Mouse (Mus musculus): ENCODE data around the gene Tsr3. TPM values are rescaled to one million over a fixed set of nuclear protein-coding genes. Genes with fewer than 3 reads are reported as not detected.

Tsr3 gene
- total and polyA plus RNA-seq, 3 experiments = 38.7 to 42.3 (median 40.8) TPM

DNA sequence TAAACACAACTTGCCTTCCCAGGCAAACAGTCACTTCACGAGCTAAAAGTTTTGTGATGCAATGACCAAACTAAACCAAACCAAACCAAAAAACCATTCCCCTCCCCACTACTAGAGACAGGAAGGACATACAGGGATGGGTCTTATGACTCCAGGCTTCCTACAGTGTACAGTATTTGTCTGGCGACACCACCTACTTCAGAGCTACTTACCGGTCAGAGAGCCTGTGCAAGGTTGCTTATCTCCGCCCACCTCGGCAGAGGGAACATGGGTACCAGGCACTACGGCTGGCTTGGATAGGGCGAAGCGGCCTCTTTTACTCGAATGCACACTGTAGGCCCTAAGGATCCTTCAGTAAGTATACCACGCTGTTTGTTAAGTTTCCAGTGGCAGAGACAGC is 32.4 kb downstream of the Tsr3 start:
- H3K9me3 ChIP-seq (replicated peaks; ENCODE audit: low read length) = no peaks in the 10 kb centered on the region
- peak overlapping the region; percentile 89 for H3K4me2 ChIP-seq (ENCODE audit: insufficient read depth, low read depth, poor library complexity, severe bottlenecking)
- DNase-seq (ENCODE audit: extremely low read depth) = no peak
- H3K36me3 ChIP-seq (replicated peaks in 1 of 2; ENCODE audit: control insufficient read depth in 1 of 2, insufficient read depth in 1 of 2, low read length in 1 of 2) = peaks cover 26 to 41% of the 10 kb centered on the region in 2 experiments
- H3K27me3 ChIP-seq (replicated peaks) = peaks cover 6% of the 10 kb centered on the region
- H3K4me3 ChIP-seq (replicated peaks in 1 of 3; ENCODE audit: low read depth in 2 of 3, low read length in 2 of 3, poor library complexity in 1 of 3) = peak overlapping the region; percentile 98 to 100 (median 98)
- dilution Hi-C loops (cut with MboI; ENCODE audit: extremely low pct_ligation_motif_present, extremely low pct_unique_long_range_greater_than_20kb, low sequenced_read_pairs) = no loop called here
- H3K27ac ChIP-seq (ENCODE audit: insufficient read depth, low read depth) = peak overlapping the region; percentile 88
- H3K4me1 ChIP-seq (ENCODE audit: control insufficient read depth in 1 of 2, insufficient read depth in 2 of 2) = peaks cover 11 to 36% of the 10 kb centered on the region in 2 experiments
- peaks cover 59% of the 10 kb centered on the region for H3K79me2 ChIP-seq (replicated peaks; ENCODE audit: control insufficient read depth, extremely low read depth, insufficient read depth, poor library complexity, severe bottlenecking)
- peak overlapping the region; percentile 100 for H3K9ac ChIP-seq (ENCODE audit: insufficient read depth, low read depth)
- in situ Hi-C loops (cut with MboI; ENCODE audit: low pct_ligation_motif_present, low pct_unique_long_range_greater_than_20kb, low sequenced_read_pairs) = loop anchor here (5.0 to 10.0 kb wide), 2 partner anchors 35 to 88 kb away; partner anchors contain the start of genes BC003965 and Unkl
- TF ChIP-seq PAX5 (IDR thresholded peaks at IDR 0.05; ENCODE audit: low read length) (no peak), MXI1 (IDR thresholded peaks at IDR 0.05; ENCODE audit: low read depth, low read length) (peak; percentile 26; the same call in 1 of the 2 replicates), ETS1 (conservative IDR thresholded peaks at IDR 0.05; ENCODE audit: low read depth, low read length) (no peak), POLR2AphosphoS2 (IDR thresholded peaks at IDR 0.05; ENCODE audit: low read depth, low read length) (0 out of 2 replicates have a peak, but pooled peaks have one; percentile 14), UBTF (IDR thresholded peaks at IDR 0.05; ENCODE audit: low read depth, low read length) (no peak), TBP (conservative IDR thresholded peaks at IDR 0.05; ENCODE audit: low read depth, low read length) (no peak), USF1 (IDR thresholded peaks at IDR 0.05; ENCODE audit: low read depth, low read length) (no peak), SIN3A (IDR thresholded peaks at IDR 0.05; ENCODE audit: low read length) (peak; percentile 46; the same call in 1 of the 2 replicates), EP300 (IDR thresholded peaks at IDR 0.05; ENCODE audit: low read length) (no peak), RCOR1 (conservative IDR thresholded peaks at IDR 0.05; ENCODE audit: low read depth, low read length) (no peak), RAD21 (IDR thresholded peaks at IDR 0.05; ENCODE audit: low read depth, low read length) (no peak), CHD2 (IDR thresholded peaks at IDR 0.05; ENCODE audit: low read length) (no peak), IRF4 (IDR thresholded peaks at IDR 0.05; ENCODE audit: low read depth, low read length) (no peak)

DNA sequence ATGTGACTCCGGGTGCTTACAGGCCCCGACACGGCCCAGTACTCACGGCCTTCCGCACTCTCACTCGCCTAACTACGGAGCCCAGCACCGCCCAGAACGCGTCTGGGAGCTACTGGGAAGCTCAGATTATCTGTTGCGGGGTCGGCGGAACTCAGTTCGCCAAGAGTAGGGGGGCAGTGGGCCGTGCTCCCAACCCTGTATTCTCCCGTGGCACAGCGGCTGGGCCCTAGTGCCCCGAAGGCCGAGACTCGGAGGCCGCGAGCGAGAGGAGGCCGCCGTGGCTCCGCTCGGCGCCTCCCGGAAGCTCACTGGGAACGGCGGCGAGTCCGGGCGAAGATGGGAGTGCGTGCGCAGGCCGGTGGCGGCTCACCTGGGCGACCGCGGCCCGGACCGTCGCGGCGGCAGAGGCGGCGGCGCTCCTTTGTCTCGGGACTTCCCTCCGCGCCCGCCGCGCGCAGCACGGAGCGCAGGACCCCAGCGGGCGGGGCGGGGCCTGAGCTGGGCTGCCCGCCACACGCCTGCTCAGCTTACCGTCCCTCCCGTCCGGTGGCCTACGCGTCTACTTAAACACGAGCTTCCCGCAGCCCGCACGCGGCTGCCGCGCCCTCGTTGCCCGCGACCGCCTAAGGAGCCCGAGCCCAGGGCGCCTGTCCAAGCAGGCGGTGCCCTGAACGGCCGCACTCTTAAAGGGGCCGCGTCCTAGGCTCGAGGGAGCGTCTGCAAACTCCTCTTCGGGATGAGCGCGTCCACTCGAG is 33.2 kb downstream of the Tsr3 start:
- TF ChIP-seq SMC3 (IDR thresholded peaks at IDR 0.05; ENCODE audit: low read depth, low read length) (no peak), NELFE (IDR thresholded peaks at IDR 0.05; ENCODE audit: low read depth, low read length) (peak; percentile 80), UBTF (IDR thresholded peaks at IDR 0.05; ENCODE audit: low read depth, low read length) (no peak; the same call in 1 of the 2 replicates), MAZ (IDR thresholded peaks at IDR 0.05; ENCODE audit: low read depth, low read length) (no peak), CHD1 (IDR thresholded peaks at IDR 0.05; ENCODE audit: low read depth, low read length) (peak; percentile 87; the same call in 1 of the 2 replicates), ZKSCAN1 (IDR thresholded peaks at IDR 0.05; ENCODE audit: borderline replicate concordance, low read depth, low read length) (no peak), POLR2A (IDR thresholded peaks at IDR 0.05; ENCODE audit: low read depth, low read length) (peak; percentile 79; the same call in 1 of the 2 replicates), IRF4 (IDR thresholded peaks at IDR 0.05; ENCODE audit: low read depth, low read length) (peak; percentile 35; the same call in 1 of the 2 replicates), BHLHE40 (IDR thresholded peaks at IDR 0.05; ENCODE audit: low read depth, low read length) (peak; percentile 20; the same call in 1 of the 2 replicates), TCF12 (IDR thresholded peaks at IDR 0.05; ENCODE audit: low read depth, low read length) (peak; percentile 73), CTCF (conservative IDR thresholded peaks at IDR 0.05 in 1 of 2, IDR thresholded peaks at IDR 0.05 in 1 of 2; ENCODE audit: low read depth in 2 of 2, low read length in 2 of 2) (peak in 1 of 2 experiments; percentile 15; a peak in 1 of 4 replicates), ZMIZ1 (IDR thresholded peaks at IDR 0.05; ENCODE audit: low read depth, low read length) (peak; percentile 92), MXI1 (IDR thresholded peaks at IDR 0.05; ENCODE audit: low read depth, low read length) (peak; percentile 66; the same call in 1 of the 2 replicates), HCFC1 (IDR thresholded peaks at IDR 0.05; ENCODE audit: low read depth, low read length) (peak; percentile 76), SIN3A (IDR thresholded peaks at IDR 0.05; ENCODE audit: low read length) (peak; percentile 81; the same call in 1 of the 2 replicates), ZC3H11A (IDR thresholded peaks at IDR 0.05; ENCODE audit: low read depth, low read length) (no peak), MAX (IDR thresholded peaks at IDR 0.05; ENCODE audit: low read length) (peak; percentile 99), MEF2A (IDR thresholded peaks at IDR 0.05; ENCODE audit: borderline replicate concordance, low read depth, low read length) (0 out of 2 replicates have a peak, but pooled peaks have one; percentile 22), USF1 (IDR thresholded peaks at IDR 0.05; ENCODE audit: low read depth, low read length) (no peak), TBP (conservative IDR thresholded peaks at IDR 0.05; ENCODE audit: low read depth, low read length) (0 out of 2 replicates have a peak, but pooled peaks have one; percentile 35), NRF1 (IDR thresholded peaks at IDR 0.05; ENCODE audit: low read depth, low read length) (peak; percentile 81)
- Histone ChIP-seq H3K36me3 (replicated peaks in 1 of 2; ENCODE audit: control insufficient read depth in 1 of 2, insufficient read depth in 1 of 2, low read length in 1 of 2) (peaks cover 18 to 33% of the 10 kb centered on the region in 2 experiments), H3K4me2 (ENCODE audit: insufficient read depth, low read depth, poor library complexity, severe bottlenecking) (0 out of 2 replicates have a peak overlapping the region, but pooled peaks have one; percentile 89), H3K9me3 (replicated peaks; ENCODE audit: low read length) (no peaks in the 10 kb centered on the region), H3K4me3 (replicated peaks in 1 of 3; ENCODE audit: low read depth in 2 of 3, low read length in 2 of 3, poor library complexity in 1 of 3) (peak overlapping the region; percentile 98 to 100 (median 98)), H3K9ac (ENCODE audit: insufficient read depth, low read depth) (peak overlapping the region; percentile 100), H3K79me2 (replicated peaks; ENCODE audit: control insufficient read depth, extremely low read depth, insufficient read depth, poor library complexity, severe bottlenecking) (peaks cover 51% of the 10 kb centered on the region), H3K27me3 (replicated peaks) (peaks cover 13% of the 10 kb centered on the region), H3K4me1 (ENCODE audit: control insufficient read depth in 1 of 2, insufficient read depth in 2 of 2) (peaks cover 11 to 36% of the 10 kb centered on the region in 2 experiments), H3K27ac (ENCODE audit: insufficient read depth, low read depth) (peak overlapping the region; percentile 88)
- in situ Hi-C loops (cut with MboI; ENCODE audit: low pct_ligation_motif_present, low pct_unique_long_range_greater_than_20kb, low sequenced_read_pairs) (loop anchor here (5.0 to 10.0 kb wide), 2 partner anchors 36 to 88 kb away; partner anchors contain the start of genes BC003965 and Unkl), dilution Hi-C loops (cut with MboI; ENCODE audit: extremely low pct_ligation_motif_present, extremely low pct_unique_long_range_greater_than_20kb, low sequenced_read_pairs) (no loop called here)
- DNase-seq (ENCODE audit: extremely low read depth) = peak; percentile 85

All from CH12.LX (cell line).